Mouse (Mus musculus): ENCODE data around the gene Hyal1.

DNA sequence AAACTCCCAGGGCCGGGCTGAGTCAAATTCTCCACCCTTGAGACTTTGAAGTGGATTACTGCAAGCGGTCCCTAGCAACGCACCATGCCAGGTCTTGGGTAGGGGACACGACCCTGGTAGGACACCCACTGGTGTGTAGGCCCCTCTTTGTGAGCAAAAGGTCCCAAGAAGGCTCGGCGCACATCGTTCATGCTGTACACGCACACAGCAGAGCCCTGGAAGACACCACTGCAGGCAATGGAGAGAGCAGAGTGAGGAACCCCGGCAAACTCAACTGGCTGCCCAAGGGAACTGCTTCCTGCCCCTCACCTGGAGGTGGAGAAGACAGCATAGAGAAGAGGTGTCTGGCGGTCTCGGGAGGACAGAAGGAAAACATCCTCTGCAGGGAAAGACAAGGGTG is 24.5 kb downstream of the Hyal1 start:
- TF ChIP-seq EP300 (IDR thresholded peaks at IDR 0.05; ENCODE audit: low read depth), result no peak
- TF ChIP-seq CTCF (IDR thresholded peaks at IDR 0.05; ENCODE audit: low read depth), result no peak

All from heart, postnatal 0 days (tissue).